ENCODE assay signal across 21 mouse cellular contexts in genomic region chr13:42412652-42413282, GRCm38 (mm10).
DNase-seq lines count a peak whose midpoint lies in the region; ATAC-seq and TF ChIP-seq lines count a peak whose summit lies in the region.
"Had no signal": no experiment of that assay in that cellular context is flagged by ENCODE, and none has a peak within 500 bp of the region (broad histone marks: within the 10 kb centered on the region; RNA-seq: fewer than 3 reads in every experiment).

No protein-coding gene starts in this region.

- 87% methylated on average over 1 of the region's 1 CpGs for WGBS in forebrain, postnatal 0 days
- WGBS in forebrain, embryonic 10.5 days = 83% methylated on average over 1 of the region's 1 CpGs

- no peak for TF ChIP-seq POLR2A in brain, embryonic 14.5 days (IDR thresholded peaks at IDR 0.05; ENCODE audit: borderline replicate concordance, extremely low read depth, insufficient read depth, insufficient read length, poor library complexity, severe bottlenecking)

- no peaks in the 10 kb centered on the region for H3K27me3 ChIP-seq in forebrain, postnatal 0 days (ENCODE audit: insufficient read depth, low read length)
- H3K27me3 ChIP-seq in forebrain, embryonic 10.5 days (ENCODE audit: poor library complexity, severe bottlenecking) = no peaks in the 10 kb centered on the region
- H3K27me3 ChIP-seq: embryonic facial prominence, embryonic 15.5 days; hindbrain, embryonic 15.5 days; limb, embryonic 15.5 days; liver, embryonic 15.5 days had no signal

- H3K9ac ChIP-seq in forebrain, postnatal 0 days = no peak overlapping the region
- H3K9ac ChIP-seq: embryonic facial prominence, embryonic 15.5 days; hindbrain, embryonic 15.5 days; limb, embryonic 15.5 days; liver, embryonic 15.5 days had no signal

- DNase-seq in forebrain, postnatal 0 days = no peak
- no peak for DNase-seq in forebrain, embryonic 10.5 days (ENCODE audit: extremely low spot score, low spot score)
- DNase-seq in layer of hippocampus, postnatal 14 days (ENCODE audit: low spot score in 2 of 2) = peak; percentile 7 to 43
- no peak for DNase-seq in layer of hippocampus, postnatal 25 days (ENCODE audit: extremely low spot score in 1 of 2, low spot score in 1 of 2)
- DNase-seq in brain, embryonic 14.5 days (ENCODE audit: low read depth) = peak; percentile 2
- DNase-seq in right cerebral cortex, adult 2 months (ENCODE audit: low spot score in 2 of 2) = no peak
- DNase-seq in kidney, adult 8-10 months = no peak
- DNase-seq: adrenal gland, postnatal 10 days; cerebellum, adult 9-11 months; heart, postnatal 14 days; kidney, postnatal 14 days; thymus, postnatal 14 days had no signal

- H3K27ac ChIP-seq in forebrain, postnatal 0 days (ENCODE audit: low read depth, low read length) = no peak overlapping the region
- no peak overlapping the region for H3K27ac ChIP-seq in forebrain, embryonic 10.5 days
- H3K27ac ChIP-seq: embryonic facial prominence, embryonic 15.5 days; hindbrain, embryonic 15.5 days; limb, embryonic 15.5 days; liver, embryonic 15.5 days had no signal

- no peak overlapping the region for H3K4me3 ChIP-seq in forebrain, postnatal 0 days (ENCODE audit: low read depth, low read length)
- no peak overlapping the region for H3K4me3 ChIP-seq in forebrain, embryonic 10.5 days
- H3K4me3 ChIP-seq: embryonic facial prominence, embryonic 15.5 days; hindbrain, embryonic 15.5 days; limb, embryonic 15.5 days; liver, embryonic 15.5 days had no signal

- H3K36me3 ChIP-seq in forebrain, postnatal 0 days (ENCODE audit: insufficient read depth) = no peaks in the 10 kb centered on the region
- no peaks in the 10 kb centered on the region for H3K36me3 ChIP-seq in forebrain, embryonic 10.5 days (replicated peaks)
- H3K36me3 ChIP-seq: embryonic facial prominence, embryonic 15.5 days; hindbrain, embryonic 15.5 days; limb, embryonic 15.5 days; liver, embryonic 15.5 days had no signal

- no peak for TF ChIP-seq CTCF in forebrain, postnatal 0 days (IDR thresholded peaks at IDR 0.05; ENCODE audit: low read depth)
- no peak for TF ChIP-seq CTCF in brain, embryonic 14.5 days (IDR thresholded peaks at IDR 0.05; ENCODE audit: borderline replicate concordance, extremely low read depth, insufficient read depth, insufficient read length)

- no peaks in the 10 kb centered on the region for H3K4me1 ChIP-seq in forebrain, postnatal 0 days (ENCODE audit: insufficient read depth)
- H3K4me1 ChIP-seq in forebrain, embryonic 10.5 days = peaks cover 6% of the 10 kb centered on the region
- H3K4me1 ChIP-seq: embryonic facial prominence, embryonic 15.5 days; hindbrain, embryonic 15.5 days; limb, embryonic 15.5 days; liver, embryonic 15.5 days had no signal

- 0 out of 2 replicates have a peak, but pooled peaks have one; percentile 20 for ATAC-seq in forebrain, postnatal 0 days
- ATAC-seq: CD4-positive, CD25-positive, alpha-beta regulatory T cell, adult 4 months; intestine, postnatal 0 days; lung, postnatal 0 days; midbrain, embryonic 16.5 days had no signal

- H3K4me2 ChIP-seq in forebrain, postnatal 0 days (ENCODE audit: low read depth) = no peak overlapping the region
- H3K4me2 ChIP-seq: embryonic facial prominence, embryonic 15.5 days; heart, embryonic 11.5 days; hindbrain, embryonic 15.5 days; limb, embryonic 15.5 days; liver, embryonic 15.5 days had no signal

- H3K9me3 ChIP-seq in forebrain, postnatal 0 days (ENCODE audit: low read length) = no peaks in the 10 kb centered on the region
- no peaks in the 10 kb centered on the region for H3K9me3 ChIP-seq in forebrain, embryonic 10.5 days
- H3K9me3 ChIP-seq: embryonic facial prominence, embryonic 15.5 days; hindbrain, embryonic 15.5 days; limb, embryonic 15.5 days; liver, embryonic 15.5 days had no signal

Comparison
In these comparisons a context has a peak if more than half of its experiments do, and no peak if none do; other contexts are left out.
1. DNase-seq: peak in layer of hippocampus, postnatal 14 days (2 of 2) and brain, embryonic 14.5 days (single experiment); none in forebrain, postnatal 0 days (single experiment), forebrain, embryonic 10.5 days (single experiment), layer of hippocampus, postnatal 25 days (0 of 2), right cerebral cortex, adult 2 months (0 of 2) and kidney, adult 8-10 months (0 of 2).